8 mouse cellular contexts compared by ENCODE assay signal in the genomic region with DNA sequence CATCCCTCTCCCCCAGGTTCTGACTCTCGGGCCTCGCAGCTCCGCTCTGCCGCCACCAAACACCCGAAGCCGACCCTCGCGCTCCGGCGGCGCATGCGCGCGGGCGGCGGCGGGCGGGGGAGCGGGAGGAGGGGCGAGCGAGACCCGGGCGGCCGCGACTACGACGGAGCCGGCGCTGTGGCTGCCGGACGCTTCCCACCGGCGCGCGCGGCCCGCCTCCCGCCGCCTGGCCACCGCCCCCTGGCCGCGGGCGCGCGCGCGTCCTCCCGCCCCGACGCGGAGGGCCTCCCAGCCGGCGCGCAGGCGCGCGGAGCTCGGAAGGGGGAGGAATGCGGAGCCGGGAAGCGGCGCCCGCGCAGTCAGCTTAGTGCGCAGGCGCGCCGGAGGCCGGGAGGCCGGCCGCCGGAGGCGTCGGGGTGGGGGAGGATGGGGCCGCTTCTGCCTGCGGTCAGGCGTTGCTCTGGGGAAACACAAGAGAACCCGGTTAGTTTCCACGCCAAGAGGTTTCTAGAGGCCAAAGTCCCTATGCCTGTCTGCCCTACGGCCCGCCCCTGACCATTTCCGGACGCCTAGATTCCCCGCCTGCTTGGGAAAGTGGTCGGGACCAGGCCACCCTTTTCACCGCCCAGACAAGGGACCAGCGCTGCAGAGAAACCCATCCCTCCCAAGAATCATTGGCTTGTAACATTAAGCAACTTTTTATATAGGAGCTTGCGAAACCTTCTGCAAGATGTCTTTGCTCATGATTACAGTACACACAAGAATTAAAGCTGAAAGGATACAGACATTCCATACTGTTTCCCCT. TPM values are rescaled to one million over a fixed set of nuclear protein-coding genes. Genes with fewer than 3 reads are reported as not detected.
DNase-seq lines count a peak whose midpoint lies in the region; ATAC-seq and TF ChIP-seq lines count a peak whose summit lies in the region.

A gene (minus strand): TSS at position 190 of the 805 bp plus-strand sequence.

- H3K27ac ChIP-seq in heart, embryonic 12.5 days (ENCODE audit: poor library complexity, severe bottlenecking), result peak within 1 kb of the TSS; percentile 99
- H3K27ac ChIP-seq in kidney, embryonic 16.5 days (ENCODE audit: low read length), result peak within 1 kb of the TSS; percentile 99
- H3K27ac ChIP-seq in liver, embryonic 12.5 days, result peak within 1 kb of the TSS; percentile 95

- H3K4me3 ChIP-seq in erythroblast, embryonic 14.5 days (replicated peaks), result peak within 1 kb of the TSS; percentile 96
- H3K4me3 ChIP-seq in heart, embryonic 12.5 days, result peak within 1 kb of the TSS; percentile 87
- peak within 1 kb of the TSS; percentile 95 for H3K4me3 ChIP-seq in kidney, embryonic 16.5 days (ENCODE audit: low read length)
- H3K4me3 ChIP-seq in liver, embryonic 12.5 days, result peak within 1 kb of the TSS; percentile 97

- peak; percentile 97 for DNase-seq in CD4-positive, CD25-positive, alpha-beta regulatory T cell, adult 2 months (ENCODE audit: low read depth, low spot score)
- DNase-seq in brain, embryonic 14.5 days (ENCODE audit: low read depth), result peak; percentile 97
- peak; percentile 93 for DNase-seq in naive thymus-derived CD4-positive, alpha-beta T cell, adult 2 months (ENCODE audit: low read depth)
- DNase-seq in splenic B cell, adult 2 months (ENCODE audit: low read depth, low spot score), result peak; percentile 96

- no peak for TF ChIP-seq CTCF in brain, embryonic 14.5 days (IDR thresholded peaks at IDR 0.05; ENCODE audit: borderline replicate concordance, extremely low read depth, insufficient read depth, insufficient read length)

- peak within 1 kb of the TSS; percentile 98 for H3K4me2 ChIP-seq in heart, embryonic 12.5 days
- peak within 1 kb of the TSS; percentile 95 for H3K4me2 ChIP-seq in kidney, embryonic 16.5 days (replicated peaks; ENCODE audit: low read depth, low read length)
- peak within 1 kb of the TSS; percentile 93 for H3K4me2 ChIP-seq in liver, embryonic 12.5 days

- peaks cover 56% of the 10 kb centered on the region for H3K4me1 ChIP-seq in erythroblast, embryonic 14.5 days (ENCODE audit: control insufficient read depth)
- peaks cover 33% of the 10 kb centered on the region for H3K4me1 ChIP-seq in heart, embryonic 12.5 days (replicated peaks)
- peaks cover 22% of the 10 kb centered on the region for H3K4me1 ChIP-seq in kidney, embryonic 16.5 days (ENCODE audit: insufficient read depth, low read length)
- peaks cover 58% of the 10 kb centered on the region for H3K4me1 ChIP-seq in liver, embryonic 12.5 days

- peak; percentile 97 for TF ChIP-seq POLR2A in brain, embryonic 14.5 days (IDR thresholded peaks at IDR 0.05; ENCODE audit: borderline replicate concordance, extremely low read depth, insufficient read depth, insufficient read length, poor library complexity, severe bottlenecking)

- no peaks in the 10 kb centered on the region for H3K9me3 ChIP-seq in erythroblast, embryonic 14.5 days (ENCODE audit: control insufficient read depth, low read length)
- no peaks in the 10 kb centered on the region for H3K9me3 ChIP-seq in heart, embryonic 12.5 days (replicated peaks)
- no peaks in the 10 kb centered on the region for H3K9me3 ChIP-seq in kidney, embryonic 16.5 days (ENCODE audit: low read length)
- H3K9me3 ChIP-seq in liver, embryonic 12.5 days (replicated peaks), result no peaks in the 10 kb centered on the region

- WGBS in heart, embryonic 12.5 days, result 3% methylated on average over 71 of the region's 88 CpGs
- WGBS in kidney, embryonic 16.5 days, result under 1% methylated on average over 60 of the region's 88 CpGs
- under 1% methylated on average over 85 of the region's 88 CpGs for whole genome bisulfite sequencing in liver, embryonic 12.5 days (ENCODE audit: insufficient replicate concordance)

- no peaks in the 10 kb centered on the region for H3K27me3 ChIP-seq in erythroblast, embryonic 14.5 days (ENCODE audit: control insufficient read depth)
- no peaks in the 10 kb centered on the region for H3K27me3 ChIP-seq in heart, embryonic 12.5 days (replicated peaks)
- H3K27me3 ChIP-seq in kidney, embryonic 16.5 days (ENCODE audit: insufficient read depth, low read length), result no peaks in the 10 kb centered on the region
- H3K27me3 ChIP-seq in liver, embryonic 12.5 days (replicated peaks), result no peaks in the 10 kb centered on the region
- H3K27me3 ChIP-seq in splenic B cell, adult 2 months (ENCODE audit: control insufficient read depth, insufficient read depth, low read length, poor library complexity, severe bottlenecking), result no peaks in the 10 kb centered on the region

- peak; percentile 91 for ATAC-seq in heart, embryonic 12.5 days (ENCODE audit: insufficient number of reproducible peaks, low FRiP score)
- ATAC-seq in kidney, embryonic 16.5 days (ENCODE audit: low FRiP score, low TSS enrichment), result peak; percentile 89
- peak; percentile 87 for ATAC-seq in liver, embryonic 12.5 days

- peak within 1 kb of the TSS; percentile 98 for H3K9ac ChIP-seq in heart, embryonic 12.5 days
- peak within 1 kb of the TSS; percentile 97 for H3K9ac ChIP-seq in kidney, embryonic 16.5 days (replicated peaks; ENCODE audit: low read length)
- peak within 1 kb of the TSS; percentile 96 for H3K9ac ChIP-seq in liver, embryonic 12.5 days

- H3K36me3 ChIP-seq in erythroblast, embryonic 14.5 days (ENCODE audit: control insufficient read depth), result no peaks in the 10 kb centered on the region
- H3K36me3 ChIP-seq in heart, embryonic 12.5 days, result no peaks in the 10 kb centered on the region
- H3K36me3 ChIP-seq in kidney, embryonic 16.5 days (ENCODE audit: insufficient read depth, low read length), result no peaks in the 10 kb centered on the region
- H3K36me3 ChIP-seq in liver, embryonic 12.5 days, result no peaks in the 10 kb centered on the region
- H3K36me3 ChIP-seq in splenic B cell, adult 2 months (ENCODE audit: control insufficient read depth, insufficient read depth, low read length, poor library complexity, severe bottlenecking), result no peaks in the 10 kb centered on the region

RNA-seq across cellular contexts. Expression of the gene that starts here (rescaled TPM):
- polyA plus RNA-seq in brain, embryonic 14.5 days (2012; rRNA removed), result 9.9 and 32.7 TPM in 2 replicates
- 25.6 and 25.7 TPM in 2 replicates for polyA plus RNA-seq in erythroblast, embryonic 14.5 days (2012)
- 9.0 and 9.1 TPM in 2 replicates for polyA plus RNA-seq in heart, embryonic 12.5 days (2016; fragmentation: Nextera tagmentation; extraction: Ambion mirVana)
- 9.3 and 10.5 TPM in 2 replicates for polyA plus RNA-seq in kidney, embryonic 16.5 days (2015; fragmentation: Nextera tagmentation; extraction: Ambion mirVana)
- polyA plus RNA-seq in liver, embryonic 12.5 days (2016; fragmentation: Nextera tagmentation; extraction: Ambion mirVana), result 9.1 and 9.2 TPM in 2 replicates

Comparison
In these comparisons a context has a peak if more than half of its experiments do, and no peak if none do; other contexts are left out.
1. Peak in every context shown above with its lines: DNase-seq, ATAC-seq, H3K4me3 ChIP-seq and H3K27ac ChIP-seq.